Mouse (Mus musculus) left cerebral cortex, postnatal 25 days (tissue): ENCODE data around the gene Ing2. TPM values are rescaled to one million over a fixed set of nuclear protein-coding genes. Genes with fewer than 3 reads are reported as not detected.

ENCODE experiments used
- DNase-seq, 2 experiments: peaks; one replicate each; pipeline ENCODE4 v3.0.0; 2022; ENCODE audit warnings: low spot score in 2 of 2, mixed read lengths in 1 of 2
- intact Hi-C: fragments of 180-260 bp; cut with DNase I; formaldehyde crosslinking; loops from one replicate; pipeline ENCODE4 v1.15.1; 2025
- total RNA-seq, 2 experiments: library from RNA; stranded (reverse); gene quantifications; 2 replicates each; pipeline ENCODE4 v1.2.3; 2021

Ing2 gene
- total RNA-seq = 10 to 100 TPM; 48.9 to 52.6 TPM

GRCm38 (mm10) chr8:47674777-47675710 lies at the start of gene Ing2:
Gene Ing2, minus strand, starts transcription at chr8:47675556.
- intact Hi-C loops = loop anchor here (1.0 to 5.0 kb wide), 2 partner anchors 39 to 143 kb away; partner anchors contain the start of genes Rwdd4a and Trappc11
- DNase-seq = peak; percentile 100

- DNase-seq = peak in 1 of 2 experiments; percentile 60
These were observed 46.3 kb upstream of the Ing2 start for GRCm38 (mm10) chr8:47721609-47722008.

GRCm38 (mm10) chr8:47718641-47719040 lies 43.3 kb upstream of the Ing2 start:
- intact Hi-C loops = no loop called here
- DNase-seq = no peak

More at GRCm38 (mm10) chr8:47721609-47722008, 46.3 kb upstream of the Ing2 start:
- intact Hi-C loops = no loop called here

GRCm38 (mm10) chr8:47713761-47714745 lies 38.7 kb upstream of the Ing2 start, which contains the start of gene Cdkn2aip:
Gene Cdkn2aip, minus strand, starts transcription at chr8:47713932.
- intact Hi-C loops = loop anchor here (1.0 kb wide), 1 partner anchor 39 kb away; the partner anchor contains the start of gene Ing2
- peak; percentile 93 to 94 for DNase-seq

- intact Hi-C loops = no loop called here
- no peak for DNase-seq
These were observed 37.9 kb upstream of the Ing2 start for GRCm38 (mm10) chr8:47713171-47713663.

- intact Hi-C loops = no loop called here
- DNase-seq = no peak
These were observed 32.8 kb upstream of the Ing2 start for GRCm38 (mm10) chr8:47708106-47708505.

- intact Hi-C loops = no loop called here
- DNase-seq = no peak
These were observed 31.4 kb upstream of the Ing2 start for GRCm38 (mm10) chr8:47706746-47707145.

- intact Hi-C loops = no loop called here
- no peak for DNase-seq
These were observed 27.0 kb upstream of the Ing2 start for GRCm38 (mm10) chr8:47702333-47702732.

- no peak for DNase-seq
- intact Hi-C loops = no loop called here
These were observed 22.3 kb upstream of the Ing2 start for GRCm38 (mm10) chr8:47697696-47698095.

GRCm38 (mm10) chr8:47695431-47696105 lies 20.2 kb upstream of the Ing2 start:
- peak; percentile 42 to 93 for DNase-seq
- intact Hi-C loops = no loop called here

GRCm38 (mm10) chr8:47693119-47693518 lies 17.8 kb upstream of the Ing2 start:
- intact Hi-C loops = loop anchor here (5.0 kb wide), 2 partner anchors 141 to 161 kb away; partner anchors contain the start of genes Rwdd4a and Trappc11
- peak; percentile 74 to 77 for DNase-seq

GRCm38 (mm10) chr8:47691831-47692230 lies 16.5 kb upstream of the Ing2 start:
- intact Hi-C loops = loop anchor here (5.0 kb wide), 2 partner anchors 140 to 160 kb away; partner anchors contain the start of genes Rwdd4a and Trappc11

GRCm38 (mm10) chr8:47691303-47691702 lies 15.9 kb upstream of the Ing2 start:
- intact Hi-C loops = loop anchor here (5.0 kb wide), 2 partner anchors 139 to 159 kb away; partner anchors contain the start of genes Rwdd4a and Trappc11
- no peak for DNase-seq

More at GRCm38 (mm10) chr8:47691831-47692230, 16.5 kb upstream of the Ing2 start:
- no peak for DNase-seq

GRCm38 (mm10) chr8:47690674-47691078 lies 15.3 kb upstream of the Ing2 start:
- no peak for DNase-seq
- intact Hi-C loops = loop anchor here (5.0 kb wide), 2 partner anchors 138 to 158 kb away; partner anchors contain the start of genes Rwdd4a and Trappc11

- intact Hi-C loops = loop anchor here (5.0 kb wide), 2 partner anchors 138 to 158 kb away; partner anchors contain the start of genes Rwdd4a and Trappc11
- DNase-seq = no peak
These were observed 14.5 kb upstream of the Ing2 start for GRCm38 (mm10) chr8:47689704-47690326.

GRCm38 (mm10) chr8:47684441-47684840 lies 9.1 kb upstream of the Ing2 start:
- no peak for DNase-seq
- intact Hi-C loops = no loop called here

GRCm38 (mm10) chr8:47683994-47684393 lies 8.6 kb upstream of the Ing2 start:
- peak in 1 of 2 experiments; percentile 49 for DNase-seq
- intact Hi-C loops = no loop called here

- peak in 1 of 2 experiments; percentile 52 for DNase-seq
- intact Hi-C loops = no loop called here
These were observed 5.0 kb upstream of the Ing2 start for GRCm38 (mm10) chr8:47680306-47680705.
